Mouse (Mus musculus) stomach, embryonic 14.5 days (tissue): ENCODE results near the gene Tssk3. TPM values are rescaled to one million over a fixed set of nuclear protein-coding genes. Genes with fewer than 3 reads are reported as not detected.

Experiments used
- ATAC-seq: fragments of 200-750 bp; cut with Nextera tagmentation; 2 replicates; pipeline ENCODE4 v1.8.0; 2017; ENCODE audit warnings: low read depth, moderate TSS enrichment; ENCODE audit not compliant: insufficient number of reproducible peaks, insufficient read depth, low FRiP score
- H3K27ac ChIP-seq: fragments of 300-500 bp; sonication (generic); 2 replicates; pipeline ENCODE4 v1.5.1; 2014; ENCODE audit warnings: mild to moderate bottlenecking, low read length, moderate library complexity, mixed read lengths
- H3K27me3 ChIP-seq: fragments of 300-500 bp; sonication (generic); 2 replicates; pipeline ENCODE4 v1.6.1; 2014; ENCODE audit warnings: low read length, control low read depth, mixed read lengths; ENCODE audit not compliant: control insufficient read depth, insufficient read depth
- H3K36me3 ChIP-seq: fragments of 300-500 bp; sonication (generic); 2 replicates; pipeline ENCODE4 v1.6.1; 2014; ENCODE audit warnings: mild to moderate bottlenecking, control low read depth, low read length, moderate library complexity, mixed read lengths; ENCODE audit not compliant: control insufficient read depth, insufficient read depth
- H3K4me1 ChIP-seq: fragments of 300-500 bp; sonication (generic); 2 replicates; pipeline ENCODE4 v1.6.1; 2014; ENCODE audit warnings: low read length, control low read depth, mixed read lengths; ENCODE audit not compliant: control insufficient read depth, insufficient read depth
- H3K4me2 ChIP-seq: fragments of 300-500 bp; sonication (generic); replicated peaks from 2 replicates; pipeline ENCODE4 v1.6.1; 2014; ENCODE audit warnings: low read depth, low read length, control low read depth
- H3K4me3 ChIP-seq: fragments of 300-500 bp; sonication (generic); 2 replicates; pipeline ENCODE4 v1.5.1; 2014; ENCODE audit warnings: low read depth, low read length, control low read depth
- H3K9ac ChIP-seq: fragments of 300-500 bp; sonication (generic); replicated peaks from 2 replicates; pipeline ENCODE4 v1.6.1; 2014; ENCODE audit warnings: low read depth, mild to moderate bottlenecking, control low read depth, low read length, moderate library complexity, mixed read lengths
- H3K9me3 ChIP-seq: fragments of 300-500 bp; sonication (generic); 2 replicates; pipeline ENCODE4 v1.6.1; 2016; ENCODE audit warnings: low read depth, low read length, control low read depth; ENCODE audit not compliant: control insufficient read depth
- WGBS: fragments of 180-500 bp; shearing (Covaris S2); extraction: QIAGEN DNeasy Blood & Tissue Kit; methylation state at CpG from one replicate; pipeline ENCODE4 v1.1.7; 2014; 5-methylcytosine and 5-hydroxymethylcytosine counted together
- polyA plus RNA-seq: library from polyadenylated mRNA; unstranded; fragments of >200 nt; fragmentation: Nextera tagmentation; extraction: Ambion mirVana; gene quantifications from 2 replicates; pipeline ENCODE4 v1.2.1, GENCODE M21; 2014

The Tssk3 gene
- polyA plus RNA-seq, 1 experiment from 2014 or later = not detected

DNA sequence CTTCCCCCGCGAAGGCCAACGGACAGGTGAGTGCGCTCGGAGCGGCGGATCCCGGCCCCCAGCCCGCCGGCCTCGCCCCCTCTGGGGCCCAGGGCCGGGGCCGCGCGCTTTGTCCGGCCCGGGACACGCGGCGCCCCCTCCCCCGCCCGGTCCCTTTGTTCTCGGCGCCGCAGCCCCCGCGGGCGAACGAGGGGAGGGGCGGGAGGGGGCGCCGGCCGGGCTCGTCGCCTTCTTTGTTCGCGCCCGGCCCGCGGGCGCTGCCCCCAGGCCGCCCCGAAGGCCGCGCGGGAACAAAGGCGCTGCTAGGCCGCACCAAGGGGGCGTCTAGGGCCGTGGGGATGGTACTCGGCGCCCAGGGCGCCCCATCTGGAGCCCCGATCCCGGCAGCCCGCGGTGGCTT, 23.1 kb upstream of the Tssk3 start:
- H3K27me3 ChIP-seq = no peaks in the 10 kb centered on the region
- peaks cover 12% of the 10 kb centered on the region; the same call in 1 of the 2 replicates for H3K4me1 ChIP-seq
- H3K4me3 ChIP-seq = peak overlapping the region; percentile 100
- ATAC-seq = no peak; the same call in 1 of the 2 replicates
- H3K9ac ChIP-seq = peak overlapping the region; percentile 100
- WGBS = 2% methylated on average over 32 of the region's 57 CpGs
- H3K36me3 ChIP-seq = peaks cover 29% of the 10 kb centered on the region
- no peaks in the 10 kb centered on the region for H3K9me3 ChIP-seq
- peak overlapping the region; percentile 59 for H3K4me2 ChIP-seq
- peak overlapping the region; percentile 97 for H3K27ac ChIP-seq

DNA sequence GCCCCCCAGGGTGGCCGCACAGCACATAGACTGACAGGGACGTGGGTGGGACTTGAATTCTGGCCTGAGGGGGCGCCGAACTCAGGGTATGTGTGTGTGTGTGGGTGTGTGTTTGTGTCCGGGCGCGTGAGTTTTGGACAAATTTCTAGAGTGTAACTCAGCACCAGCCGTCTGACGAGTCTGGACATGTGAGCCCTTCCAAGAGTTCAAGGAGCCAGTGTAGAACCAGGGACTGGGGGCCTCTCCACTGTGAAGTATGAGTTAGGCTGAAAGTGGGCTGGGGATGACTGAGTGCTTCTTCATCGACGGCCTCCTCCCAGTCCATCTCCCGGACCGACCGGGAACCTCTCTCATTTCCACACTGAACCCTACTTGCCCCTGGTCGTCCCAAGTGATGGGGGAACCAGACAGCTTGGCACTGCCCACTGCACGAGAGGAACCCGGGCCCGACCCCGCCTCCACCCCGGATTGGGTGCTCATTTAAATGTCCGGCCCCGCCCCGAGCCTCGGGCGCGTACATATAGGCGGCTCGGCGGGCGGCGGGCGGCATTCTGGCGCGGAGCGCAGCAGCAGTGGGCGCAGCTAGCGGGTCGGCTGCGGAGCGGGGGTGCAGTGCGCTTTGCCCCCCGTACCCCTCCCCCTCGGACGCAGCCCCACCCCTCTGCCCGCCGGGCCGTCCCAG, 22.4 kb upstream of the Tssk3 start, which contains the start of gene Marcksl1:
Marcksl1 (plus strand) TSS at position 496 of the 682 bp plus-strand sequence.
- Histone ChIP-seq H3K4me2 (peak within 1 kb of the TSS; percentile 59), H3K27me3 (no peaks in the 10 kb centered on the region), H3K4me1 (peaks cover 12% of the 10 kb centered on the region; the same call in 1 of the 2 replicates), H3K27ac (peak within 1 kb of the TSS; percentile 97), H3K4me3 (peak within 1 kb of the TSS; percentile 100), H3K9ac (peak within 1 kb of the TSS; percentile 100), H3K36me3 (peaks cover 24% of the 10 kb centered on the region), H3K9me3 (no peaks in the 10 kb centered on the region)
- WGBS = 4% methylated on average over 47 of the region's 47 CpGs
- ATAC-seq = peak; percentile 86

- Histone ChIP-seq H3K4me3 (no peak overlapping the region), H3K9ac (no peak overlapping the region), H3K27ac (no peak overlapping the region), H3K4me2 (no peak overlapping the region), H3K4me1 (peaks cover 12% of the 10 kb centered on the region; the same call in 1 of the 2 replicates), H3K9me3 (no peaks in the 10 kb centered on the region), H3K36me3 (peaks cover 10% of the 10 kb centered on the region), H3K27me3 (no peaks in the 10 kb centered on the region)
- no peak for ATAC-seq
- 57% methylated on average over 6 of the region's 6 CpGs for WGBS
Observed at GRCm38 (mm10) chr4:129511413-129512096, 20.7 kb upstream of the Tssk3 start.

DNA sequence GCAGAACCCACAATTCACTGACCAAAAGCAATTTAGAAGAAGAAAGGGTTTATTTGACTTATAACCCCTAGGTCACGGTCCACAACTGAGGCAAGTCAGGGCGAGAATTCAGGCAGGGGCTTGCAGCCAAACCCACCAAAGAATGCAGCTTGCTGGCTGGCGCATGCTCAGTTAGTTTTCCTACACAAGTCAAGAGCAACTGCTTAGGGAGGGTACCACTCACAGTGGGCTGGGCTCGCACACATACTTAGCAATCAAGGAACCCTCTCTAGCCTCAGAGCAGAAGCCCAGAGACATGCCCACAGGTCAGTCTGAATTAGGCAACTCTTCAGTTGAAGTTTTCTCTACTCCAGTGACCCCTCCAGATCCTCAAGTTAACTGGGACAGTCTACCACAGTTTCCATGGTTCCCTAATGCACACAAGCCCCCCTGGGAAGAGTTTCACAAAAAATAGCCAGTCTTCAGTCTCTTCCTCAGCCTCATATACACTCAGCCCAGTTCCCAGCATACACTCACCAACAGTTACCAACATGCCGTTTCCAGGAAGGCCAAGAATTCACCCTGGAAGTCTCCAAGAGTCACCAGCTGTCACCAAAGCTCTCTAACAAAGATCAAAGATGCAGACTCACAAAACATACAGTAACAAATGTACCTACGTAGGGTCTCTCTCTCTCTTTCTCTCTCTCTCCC, 20.0 kb upstream of the Tssk3 start:
- Histone ChIP-seq H3K36me3 (peaks cover 8% of the 10 kb centered on the region), H3K9ac (no peak overlapping the region), H3K27ac (no peak overlapping the region), H3K4me2 (no peak overlapping the region), H3K4me3 (no peak overlapping the region), H3K9me3 (no peaks in the 10 kb centered on the region), H3K27me3 (no peaks in the 10 kb centered on the region), H3K4me1 (peaks cover 11% of the 10 kb centered on the region; the same call in 1 of the 2 replicates)
- 56% methylated on average over 6 of the region's 6 CpGs for WGBS
- ATAC-seq = no peak

- 53% methylated on average over 3 of the region's 3 CpGs for WGBS
- Histone ChIP-seq H3K9ac (no peak overlapping the region), H3K4me1 (peaks cover 4% of the 10 kb centered on the region; the same call in 1 of the 2 replicates), H3K4me2 (no peak overlapping the region), H3K27me3 (no peaks in the 10 kb centered on the region), H3K36me3 (no peaks in the 10 kb centered on the region), H3K9me3 (no peaks in the 10 kb centered on the region), H3K27ac (no peak overlapping the region), H3K4me3 (no peak overlapping the region)
- no peak for ATAC-seq
Observed at GRCm38 (mm10) chr4:129509650-129510049, 18.8 kb upstream of the Tssk3 start.

- no peak overlapping the region for H3K9ac ChIP-seq
- H3K4me1 ChIP-seq = peaks cover 4% of the 10 kb centered on the region; the same call in 1 of the 2 replicates
- H3K9me3 ChIP-seq = no peaks in the 10 kb centered on the region
- no peak for ATAC-seq
- H3K4me3 ChIP-seq = no peak overlapping the region
- WGBS = 60% methylated on average over 15 of the region's 15 CpGs
- no peaks in the 10 kb centered on the region for H3K36me3 ChIP-seq
- H3K27ac ChIP-seq = no peak overlapping the region
- no peak overlapping the region for H3K4me2 ChIP-seq
- no peaks in the 10 kb centered on the region for H3K27me3 ChIP-seq
Observed at GRCm38 (mm10) chr4:129508834-129509600, 18.2 kb upstream of the Tssk3 start.

DNA sequence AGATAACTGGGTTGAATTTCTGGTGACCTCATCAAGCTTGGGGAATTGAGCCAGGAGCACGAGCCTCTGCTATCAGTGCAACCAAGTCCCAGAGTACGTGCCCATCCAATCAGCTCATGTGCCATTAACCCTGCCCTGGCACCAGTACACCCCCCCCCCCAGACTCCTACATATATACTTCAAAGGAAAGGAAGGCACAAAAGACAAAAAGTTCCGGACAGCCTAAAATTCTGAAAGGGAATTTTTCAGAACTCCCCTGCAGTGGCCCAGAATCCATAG, 17.4 kb upstream of the Tssk3 start:
- Histone ChIP-seq H3K4me3 (no peak overlapping the region), H3K9ac (no peak overlapping the region), H3K9me3 (no peaks in the 10 kb centered on the region), H3K27ac (no peak overlapping the region), H3K27me3 (no peaks in the 10 kb centered on the region), H3K4me1 (peaks cover 4% of the 10 kb centered on the region; the same call in 1 of the 2 replicates), H3K36me3 (no peaks in the 10 kb centered on the region), H3K4me2 (no peak overlapping the region)
- ATAC-seq = no peak
- 61% methylated on average over 3 of the region's 3 CpGs for WGBS
